Mouse (Mus musculus): ENCODE measurements around the gene Dixdc1. TPM values are rescaled to one million over a fixed set of nuclear protein-coding genes. Genes with fewer than 3 reads are reported as not detected.

Gene Dixdc1
- polyA plus RNA-seq, 2 experiments = 16.1 to 16.4 TPM

- Histone ChIP-seq H3K9ac (ENCODE audit: low read depth, low read length, severe bottlenecking) (no peak overlapping the region), H3K27me3 (ENCODE audit: control insufficient read depth, insufficient read depth, low read length) (no peaks in the 10 kb centered on the region), H3K9me3 (ENCODE audit: control insufficient read depth, low read length) (no peaks in the 10 kb centered on the region), H3K4me1 (ENCODE audit: control insufficient read depth, insufficient read depth, low read length) (no peaks in the 10 kb centered on the region), H3K36me3 (ENCODE audit: control insufficient read depth, insufficient read depth, low read length) (peaks cover 15% of the 10 kb centered on the region), H3K4me3 (replicated peaks; ENCODE audit: low read length) (no peak overlapping the region), H3K27ac (replicated peaks; ENCODE audit: low read depth, low read length) (no peak overlapping the region), H3K4me2 (replicated peaks; ENCODE audit: low read depth, low read length, severe bottlenecking) (no peak overlapping the region)
- DNase-seq (ENCODE audit: low spot score) (no peak), ATAC-seq (ENCODE audit: low FRiP score, low read depth) (no peak)
- no peak for TF ChIP-seq POLR2A (IDR thresholded peaks at IDR 0.05; ENCODE audit: borderline replicate concordance, extremely low read depth, insufficient read depth, insufficient read length)
- WGBS = 20% methylated on average over 4 of the region's 4 CpGs
Measured at GRCm38 (mm10) chr9:50714188-50714587, 25.1 kb downstream of the Dixdc1 start.

GRCm38 (mm10) chr9:50711337-50711736 is 28.0 kb downstream of the Dixdc1 start:
- DNase-seq (ENCODE audit: low spot score) (no peak), ATAC-seq (ENCODE audit: low FRiP score, low read depth) (no peak)
- no peak overlapping the region for H3K4me3 ChIP-seq (replicated peaks; ENCODE audit: low read length)
- TF ChIP-seq POLR2A (IDR thresholded peaks at IDR 0.05; ENCODE audit: borderline replicate concordance, extremely low read depth, insufficient read depth, insufficient read length) = no peak
- H3K4me1 ChIP-seq (ENCODE audit: control insufficient read depth, insufficient read depth, low read length) = no peaks in the 10 kb centered on the region
- peaks cover 22% of the 10 kb centered on the region for H3K36me3 ChIP-seq (ENCODE audit: control insufficient read depth, insufficient read depth, low read length)
- no peak overlapping the region for H3K9ac ChIP-seq (ENCODE audit: low read depth, low read length, severe bottlenecking)
- 91% methylated on average over 4 of the region's 4 CpGs for WGBS
- H3K9me3 ChIP-seq (ENCODE audit: control insufficient read depth, low read length) = no peaks in the 10 kb centered on the region
- H3K27me3 ChIP-seq (ENCODE audit: control insufficient read depth, insufficient read depth, low read length) = no peaks in the 10 kb centered on the region
- no peak overlapping the region for H3K4me2 ChIP-seq (replicated peaks; ENCODE audit: low read depth, low read length, severe bottlenecking)
- no peak overlapping the region for H3K27ac ChIP-seq (replicated peaks; ENCODE audit: low read depth, low read length)

- Histone ChIP-seq H3K4me3 (replicated peaks; ENCODE audit: low read length) (no peak overlapping the region), H3K27ac (replicated peaks; ENCODE audit: low read depth, low read length) (no peak overlapping the region), H3K27me3 (ENCODE audit: control insufficient read depth, insufficient read depth, low read length) (no peaks in the 10 kb centered on the region), H3K36me3 (ENCODE audit: control insufficient read depth, insufficient read depth, low read length) (peaks cover 18% of the 10 kb centered on the region), H3K4me2 (replicated peaks; ENCODE audit: low read depth, low read length, severe bottlenecking) (no peak overlapping the region), H3K9me3 (ENCODE audit: control insufficient read depth, low read length) (no peaks in the 10 kb centered on the region), H3K9ac (ENCODE audit: low read depth, low read length, severe bottlenecking) (no peak overlapping the region), H3K4me1 (ENCODE audit: control insufficient read depth, insufficient read depth, low read length) (no peaks in the 10 kb centered on the region)
- no peak for ATAC-seq (ENCODE audit: low FRiP score, low read depth)
- no peak for TF ChIP-seq POLR2A (IDR thresholded peaks at IDR 0.05; ENCODE audit: borderline replicate concordance, extremely low read depth, insufficient read depth, insufficient read length)
- WGBS = 32% methylated on average over 2 of the region's 2 CpGs
- DNase-seq (ENCODE audit: low spot score) = no peak
Measured at GRCm38 (mm10) chr9:50709108-50709507, 30.2 kb downstream of the Dixdc1 start.

- Histone ChIP-seq H3K4me3 (replicated peaks; ENCODE audit: low read length) (no peak overlapping the region), H3K9ac (ENCODE audit: low read depth, low read length, severe bottlenecking) (no peak overlapping the region), H3K4me1 (ENCODE audit: control insufficient read depth, insufficient read depth, low read length) (no peaks in the 10 kb centered on the region), H3K27ac (replicated peaks; ENCODE audit: low read depth, low read length) (no peak overlapping the region), H3K9me3 (ENCODE audit: control insufficient read depth, low read length) (no peaks in the 10 kb centered on the region), H3K36me3 (ENCODE audit: control insufficient read depth, insufficient read depth, low read length) (peaks cover 27% of the 10 kb centered on the region), H3K4me2 (replicated peaks; ENCODE audit: low read depth, low read length, severe bottlenecking) (no peak overlapping the region), H3K27me3 (ENCODE audit: control insufficient read depth, insufficient read depth, low read length) (no peaks in the 10 kb centered on the region)
- TF ChIP-seq POLR2A (IDR thresholded peaks at IDR 0.05; ENCODE audit: borderline replicate concordance, extremely low read depth, insufficient read depth, insufficient read length) = no peak
- no peak for DNase-seq (ENCODE audit: low spot score)
- no peak for ATAC-seq (ENCODE audit: low FRiP score, low read depth)
- WGBS = 77% methylated on average over 6 of the region's 6 CpGs
Measured at GRCm38 (mm10) chr9:50704907-50705306, 34.4 kb downstream of the Dixdc1 start.

GRCm38 (mm10) chr9:50700921-50701691 is 38.2 kb downstream of the Dixdc1 start:
- no peak overlapping the region for H3K27ac ChIP-seq (replicated peaks; ENCODE audit: low read depth, low read length)
- H3K36me3 ChIP-seq (ENCODE audit: control insufficient read depth, insufficient read depth, low read length) = peaks cover 12% of the 10 kb centered on the region; the same call in 1 of the 2 replicates
- no peak for ATAC-seq (ENCODE audit: low FRiP score, low read depth)
- peaks cover 8% of the 10 kb centered on the region for H3K4me1 ChIP-seq (ENCODE audit: control insufficient read depth, insufficient read depth, low read length)
- TF ChIP-seq POLR2A (IDR thresholded peaks at IDR 0.05; ENCODE audit: borderline replicate concordance, extremely low read depth, insufficient read depth, insufficient read length) = no peak
- WGBS = 55% methylated on average over 11 of the region's 11 CpGs
- no peak for DNase-seq (ENCODE audit: low spot score)
- no peaks in the 10 kb centered on the region for H3K9me3 ChIP-seq (ENCODE audit: control insufficient read depth, low read length)
- H3K9ac ChIP-seq (ENCODE audit: low read depth, low read length, severe bottlenecking) = no peak overlapping the region
- H3K27me3 ChIP-seq (ENCODE audit: control insufficient read depth, insufficient read depth, low read length) = no peaks in the 10 kb centered on the region
- H3K4me3 ChIP-seq (replicated peaks; ENCODE audit: low read length) = no peak overlapping the region
- no peak overlapping the region for H3K4me2 ChIP-seq (replicated peaks; ENCODE audit: low read depth, low read length, severe bottlenecking)

All from limb, embryonic 14.5 days (tissue).